Mouse (Mus musculus): ENCODE measurements around the gene Pgghg.

Pgghg gene

GRCm38 (mm10) chr7:140990622-140991021 lies 49.4 kb downstream of the Pgghg start:
- no peak for DNase-seq (ENCODE audit: low read depth)

GRCm38 (mm10) chr7:140991117-140991689 lies 50.0 kb downstream of the Pgghg start:
- DNase-seq (ENCODE audit: low read depth), result no peak

All from c-Kit-positive CD71-positive TER-119-negative erythroid progenitor cells, embryonic 14.5 days (primary cell).